Mouse (Mus musculus): Measurements from ENCODE around the gene Olfr788. TPM values are rescaled to one million over a fixed set of nuclear protein-coding genes. Genes with fewer than 3 reads are reported as not detected.

Olfr788 gene
- polyA plus RNA-seq, 1 experiment, result not detected

DNA sequence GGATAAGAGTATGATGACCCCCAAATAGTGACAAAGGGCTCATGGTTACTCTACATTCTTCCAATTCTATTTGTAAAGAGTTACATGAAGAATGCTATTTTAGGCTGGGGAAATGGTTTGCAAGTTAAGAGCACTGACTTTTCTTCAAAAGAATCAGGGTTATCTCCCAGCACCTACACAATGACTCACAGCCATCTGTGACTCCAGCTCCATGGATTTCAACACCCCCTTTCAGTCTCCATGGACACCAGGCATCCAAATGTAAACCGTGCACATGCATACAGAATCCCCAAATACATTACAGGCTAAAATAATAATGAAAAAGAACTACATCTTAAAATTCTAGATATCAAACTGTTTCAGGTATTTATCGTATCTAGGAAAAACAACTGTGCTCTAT lies 19.3 kb downstream of the Olfr788 start:
- Histone ChIP-seq H3K36me3 (ENCODE audit: control insufficient read depth, insufficient read depth, low read length, poor library complexity, severe bottlenecking) (no peaks in the 10 kb centered on the region), H3K9me3 (replicated peaks; ENCODE audit: control insufficient read depth, insufficient read depth, low read length, poor library complexity, severe bottlenecking) (no peaks in the 10 kb centered on the region), H3K4me1 (ENCODE audit: control insufficient read depth, insufficient read depth, low read length) (no peaks in the 10 kb centered on the region), H3K4me3 (ENCODE audit: low read depth, low read length) (no peak overlapping the region), H3K9ac (ENCODE audit: low read depth, poor library complexity, severe bottlenecking) (no peak overlapping the region), H3K27me3 (ENCODE audit: control insufficient read depth, insufficient read depth, low read length, poor library complexity, severe bottlenecking) (no peaks in the 10 kb centered on the region), H3K27ac (ENCODE audit: insufficient read depth, low read length) (no peak overlapping the region)
- TF ChIP-seq CTCF (IDR thresholded peaks at IDR 0.05; ENCODE audit: low read depth, low read length) (no peak), POLR2A (IDR thresholded peaks at IDR 0.05; ENCODE audit: insufficient read depth, low read length) (no peak), EP300 (IDR thresholded peaks at IDR 0.05; ENCODE audit: insufficient read depth, low read depth, low read length) (no peak)

DNA sequence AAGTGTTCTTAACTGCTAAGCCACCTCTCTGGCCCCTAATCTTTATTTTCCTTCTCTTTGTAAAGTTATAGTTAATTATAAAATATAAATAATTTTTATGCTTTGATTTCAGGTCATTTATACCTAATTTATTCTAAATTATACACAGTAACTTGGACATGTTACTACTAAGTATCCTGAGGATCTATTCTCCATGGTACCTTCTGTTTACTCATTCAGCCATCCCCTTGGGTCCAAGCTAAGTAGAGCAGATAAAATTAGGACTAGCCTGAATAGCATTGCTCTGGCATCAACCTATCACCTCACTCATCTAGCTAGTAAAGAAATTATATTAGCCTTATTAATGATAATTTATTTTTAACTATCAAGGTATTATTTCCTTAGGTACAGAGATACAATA lies 27.4 kb downstream of the Olfr788 start, which contains the start of gene Olfr790:
Gene Olfr790, plus strand, starts transcription at position 301 of the 400 bp plus-strand sequence.
- Histone ChIP-seq H3K4me3 (ENCODE audit: low read depth, low read length) (no peak within 1 kb of the TSS), H3K9me3 (replicated peaks; ENCODE audit: control insufficient read depth, insufficient read depth, low read length, poor library complexity, severe bottlenecking) (no peaks in the 10 kb centered on the region), H3K36me3 (ENCODE audit: control insufficient read depth, insufficient read depth, low read length, poor library complexity, severe bottlenecking) (no peaks in the 10 kb centered on the region), H3K27ac (ENCODE audit: insufficient read depth, low read length) (no peak within 1 kb of the TSS), H3K27me3 (ENCODE audit: control insufficient read depth, insufficient read depth, low read length, poor library complexity, severe bottlenecking) (no peaks in the 10 kb centered on the region), H3K9ac (ENCODE audit: low read depth, poor library complexity, severe bottlenecking) (no peak within 1 kb of the TSS), H3K4me1 (ENCODE audit: control insufficient read depth, insufficient read depth, low read length) (no peaks in the 10 kb centered on the region)
- no peak for TF ChIP-seq EP300 (IDR thresholded peaks at IDR 0.05; ENCODE audit: insufficient read depth, low read depth, low read length)
- no peak for TF ChIP-seq CTCF (IDR thresholded peaks at IDR 0.05; ENCODE audit: low read depth, low read length)
- TF ChIP-seq POLR2A (IDR thresholded peaks at IDR 0.05; ENCODE audit: insufficient read depth, low read length), result no peak

- no peak for TF ChIP-seq CTCF (IDR thresholded peaks at IDR 0.05; ENCODE audit: low read depth, low read length)
- TF ChIP-seq POLR2A (IDR thresholded peaks at IDR 0.05; ENCODE audit: insufficient read depth, low read length), result no peak
- TF ChIP-seq EP300 (IDR thresholded peaks at IDR 0.05; ENCODE audit: insufficient read depth, low read depth, low read length), result no peak
- Histone ChIP-seq H3K27ac (ENCODE audit: insufficient read depth, low read length) (no peak within 1 kb of the TSS), H3K36me3 (ENCODE audit: control insufficient read depth, insufficient read depth, low read length, poor library complexity, severe bottlenecking) (no peaks in the 10 kb centered on the region), H3K9ac (ENCODE audit: low read depth, poor library complexity, severe bottlenecking) (no peak within 1 kb of the TSS), H3K9me3 (replicated peaks; ENCODE audit: control insufficient read depth, insufficient read depth, low read length, poor library complexity, severe bottlenecking) (no peaks in the 10 kb centered on the region), H3K4me3 (ENCODE audit: low read depth, low read length) (no peak within 1 kb of the TSS), H3K4me1 (ENCODE audit: control insufficient read depth, insufficient read depth, low read length) (no peaks in the 10 kb centered on the region), H3K27me3 (ENCODE audit: control insufficient read depth, insufficient read depth, low read length, poor library complexity, severe bottlenecking) (no peaks in the 10 kb centered on the region)
Observed at GRCm38 (mm10) chr10:129521492-129521891, 50.7 kb downstream of the Olfr788 start, which contains the start of gene Olfr791. Gene Olfr791 (plus strand): TSS chr10:129521792.

Other genes with a start within 250 kb of the Olfr788 start
- not detected in 2 replicates for gene Olfr774, start 234.8 kb upstream of the Olfr788 start, polyA plus RNA-seq (2011; ENCODE audit: insufficient read depth, insufficient read length, low read depth, missing spikeins)
- not detected in 2 replicates for gene Olfr775, start 222.6 kb upstream of the Olfr788 start, polyA plus RNA-seq (2011; ENCODE audit: insufficient read depth, insufficient read length, low read depth, missing spikeins)
- not detected in 2 replicates for gene Olfr776, start 211.9 kb upstream of the Olfr788 start, polyA plus RNA-seq (2011; ENCODE audit: insufficient read depth, insufficient read length, low read depth, missing spikeins)
- gene Olfr777, start 199.5 kb upstream of the Olfr788 start, polyA plus RNA-seq (2011; ENCODE audit: insufficient read depth, insufficient read length, low read depth, missing spikeins), result not detected in 2 replicates
- not detected in 2 replicates for gene Olfr780, start 152.9 kb upstream of the Olfr788 start, polyA plus RNA-seq (2011; ENCODE audit: insufficient read depth, insufficient read length, low read depth, missing spikeins)
- not detected in 2 replicates for gene Olfr781, start 142.1 kb upstream of the Olfr788 start, polyA plus RNA-seq (2011; ENCODE audit: insufficient read depth, insufficient read length, low read depth, missing spikeins)
- not detected in 2 replicates for gene Olfr782, start 122.1 kb upstream of the Olfr788 start, polyA plus RNA-seq (2011; ENCODE audit: insufficient read depth, insufficient read length, low read depth, missing spikeins)
- gene Olfr784, start 86.9 kb upstream of the Olfr788 start, polyA plus RNA-seq (2011; ENCODE audit: insufficient read depth, insufficient read length, low read depth, missing spikeins), result not detected in 2 replicates
- not detected in 2 replicates for gene Olfr785, start 65.6 kb upstream of the Olfr788 start, polyA plus RNA-seq (2011; ENCODE audit: insufficient read depth, insufficient read length, low read depth, missing spikeins)
- gene Olfr786, start 43.7 kb upstream of the Olfr788 start, polyA plus RNA-seq (2011; ENCODE audit: insufficient read depth, insufficient read length, low read depth, missing spikeins), result not detected in 2 replicates
- 0.14 TPM in 1 of 2 replicates, not detected in the other for gene Olfr787, start 9.1 kb upstream of the Olfr788 start, polyA plus RNA-seq (2011; ENCODE audit: insufficient read depth, insufficient read length, low read depth, missing spikeins)
- not detected in 2 replicates for gene Olfr789, start 13.8 kb downstream of the Olfr788 start, polyA plus RNA-seq (2011; ENCODE audit: insufficient read depth, insufficient read length, low read depth, missing spikeins)
- not detected in 2 replicates for gene Olfr790, start 27.5 kb downstream of the Olfr788 start, polyA plus RNA-seq (2011; ENCODE audit: insufficient read depth, insufficient read length, low read depth, missing spikeins)
- gene Olfr791, start 50.8 kb downstream of the Olfr788 start, polyA plus RNA-seq (2011; ENCODE audit: insufficient read depth, insufficient read length, low read depth, missing spikeins), result not detected in 2 replicates
- gene Olfr792, start 68.2 kb downstream of the Olfr788 start, polyA plus RNA-seq (2011; ENCODE audit: insufficient read depth, insufficient read length, low read depth, missing spikeins), result not detected in 2 replicates
- gene Olfr794, start 96.7 kb downstream of the Olfr788 start, polyA plus RNA-seq (2011; ENCODE audit: insufficient read depth, insufficient read length, low read depth, missing spikeins), result 0.29 TPM in 1 of 2 replicates, not detected in the other
- gene Olfr796, start 141.6 kb downstream of the Olfr788 start, polyA plus RNA-seq (2011; ENCODE audit: insufficient read depth, insufficient read length, low read depth, missing spikeins), result 0.24 TPM in 1 of 2 replicates, not detected in the other
- gene Olfr798, start 156.9 kb downstream of the Olfr788 start, polyA plus RNA-seq (2011; ENCODE audit: insufficient read depth, insufficient read length, low read depth, missing spikeins), result not detected in 2 replicates
- gene Olfr799, start 166.5 kb downstream of the Olfr788 start, polyA plus RNA-seq (2011; ENCODE audit: insufficient read depth, insufficient read length, low read depth, missing spikeins), result not detected in 2 replicates
- gene Olfr800, start 186.7 kb downstream of the Olfr788 start, polyA plus RNA-seq (2011; ENCODE audit: insufficient read depth, insufficient read length, low read depth, missing spikeins), result not detected in 2 replicates
- gene Olfr801, start 202.9 kb downstream of the Olfr788 start, polyA plus RNA-seq (2011; ENCODE audit: insufficient read depth, insufficient read length, low read depth, missing spikeins), result not detected in 2 replicates
- gene Olfr802, start 217.2 kb downstream of the Olfr788 start, polyA plus RNA-seq (2011; ENCODE audit: insufficient read depth, insufficient read length, low read depth, missing spikeins), result not detected in 2 replicates
- gene Olfr803, start 223.3 kb downstream of the Olfr788 start, polyA plus RNA-seq (2011; ENCODE audit: insufficient read depth, insufficient read length, low read depth, missing spikeins), result not detected in 2 replicates
- not detected in 2 replicates for gene Olfr804, start 232.2 kb downstream of the Olfr788 start, polyA plus RNA-seq (2011; ENCODE audit: insufficient read depth, insufficient read length, low read depth, missing spikeins)